Mouse (Mus musculus): ENCODE measurements around the gene Hcn4.

DNA sequence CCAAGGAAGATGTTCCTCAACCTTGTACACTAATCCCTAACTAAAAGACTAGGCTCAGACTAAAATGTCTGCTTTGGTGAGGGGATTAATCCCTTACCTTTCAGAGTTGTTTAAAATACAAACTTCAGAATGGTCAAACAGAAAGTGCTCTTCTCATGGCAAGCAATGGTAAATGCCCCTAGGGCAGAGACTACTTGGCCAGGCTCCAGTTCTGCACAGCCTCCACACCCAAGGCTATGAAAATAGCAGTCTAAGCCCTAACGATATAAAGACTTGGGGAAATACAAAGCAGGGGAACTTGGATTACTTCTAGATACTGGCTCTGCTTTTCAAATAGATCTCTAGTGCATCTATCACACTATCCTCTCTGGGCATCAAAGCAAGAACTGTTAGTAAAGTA, 59.5 kb downstream of the Hcn4 start:
- no peak for TF ChIP-seq CTCF (IDR thresholded peaks at IDR 0.05; ENCODE audit: low read depth)
- no peak for TF ChIP-seq EP300 (IDR thresholded peaks at IDR 0.05; ENCODE audit: low read depth)
